Mouse (Mus musculus): ENCODE measurements at regions not wholly inside any gene's neighbourhood (a gene's known extent, or its start where the extent isn't known, plus 50 kb on each side); places are given as distances from the start of the nearest gene placed in this dataset.

GRCm38 (mm10) chr5:35215480-35216195 lies 62.5 kb upstream of the Adra2c start:
- no peak for TF ChIP-seq SMC3 (IDR thresholded peaks at IDR 0.05; ENCODE audit: low read depth, low read length)
- TF ChIP-seq MYB (IDR thresholded peaks at IDR 0.05; ENCODE audit: low read depth, low read length) = no peak
- TF ChIP-seq CHD2 (IDR thresholded peaks at IDR 0.05; ENCODE audit: low read length) = no peak
- no peak for TF ChIP-seq MEF2A (IDR thresholded peaks at IDR 0.05; ENCODE audit: extremely low read depth, insufficient replicate concordance, low read depth, low read length, poor library complexity, severe bottlenecking)
- TF ChIP-seq MYC (IDR thresholded peaks at IDR 0.05; ENCODE audit: low read depth, low read length) = no peak
- Histone ChIP-seq H3K9me3 (replicated peaks; ENCODE audit: insufficient read depth, low read length) (no peaks in the 10 kb centered on the region), H3K9ac (ENCODE audit: control insufficient read depth, low read depth, low read length, poor library complexity, severe bottlenecking) (no peak overlapping the region), H3K27ac (ENCODE audit: control insufficient read depth, low read depth, low read length) (no peak overlapping the region), H3K4me3 (ENCODE audit: control insufficient read depth in 1 of 2, insufficient read depth in 1 of 2, low read depth in 2 of 2, low read length in 2 of 2) (no peak overlapping the region), H3K79me2 (ENCODE audit: control insufficient read depth, insufficient read depth, low read length, poor library complexity) (no peaks in the 10 kb centered on the region), H3K36me3 (ENCODE audit: control insufficient read depth in 1 of 2, insufficient read depth in 2 of 2, low read length in 2 of 2) (no peaks in the 10 kb centered on the region), H3K27me3 (ENCODE audit: control insufficient read depth in 1 of 2, insufficient read depth in 2 of 2, low read length in 2 of 2) (no peaks in the 10 kb centered on the region), H3K4me1 (ENCODE audit: control insufficient read depth in 1 of 2, insufficient read depth in 2 of 2, low read length in 2 of 2) (no peaks in the 10 kb centered on the region)
- DNase-seq (ENCODE audit: low read depth, low spot score) = no peak

GRCm38 (mm10) chr5:35215007-35215406 lies 63.1 kb upstream of the Adra2c start:
- no peak overlapping the region for H3K4me3 ChIP-seq (ENCODE audit: control insufficient read depth in 1 of 2, insufficient read depth in 1 of 2, low read depth in 2 of 2, low read length in 2 of 2)
- no peak for TF ChIP-seq POLR2A (IDR thresholded peaks at IDR 0.05; ENCODE audit: control insufficient read depth in 1 of 2, insufficient read depth in 1 of 2, low read depth in 1 of 2, low read length in 2 of 2, poor library complexity in 1 of 2)
- no peak for TF ChIP-seq ZMIZ1 (IDR thresholded peaks at IDR 0.05; ENCODE audit: low read depth, low read length)
- TF ChIP-seq ZNF384 (IDR thresholded peaks at IDR 0.05; ENCODE audit: low read depth, low read length) = no peak
- TF ChIP-seq ZKSCAN1 (IDR thresholded peaks at IDR 0.05; ENCODE audit: low read depth, low read length) = no peak
- no peak for TF ChIP-seq CTCF (IDR thresholded peaks at IDR 0.05 in 2 of 3, conservative IDR thresholded peaks at IDR 0.05 in 1 of 3; ENCODE audit: control insufficient read depth in 1 of 3, insufficient read depth in 1 of 3, low read depth in 2 of 3, low read length in 3 of 3, poor library complexity in 1 of 3, severe bottlenecking in 1 of 3)
- no peak for TF ChIP-seq MXI1 (IDR thresholded peaks at IDR 0.05; ENCODE audit: low read depth, low read length)
- no peak for TF ChIP-seq ETS1 (IDR thresholded peaks at IDR 0.05; ENCODE audit: low read depth, low read length)
- no peak for TF ChIP-seq POLR2AphosphoS5 (IDR thresholded peaks at IDR 0.05; ENCODE audit: borderline replicate concordance, low read depth, low read length)
- no peak for TF ChIP-seq POLR2AphosphoS2 (IDR thresholded peaks at IDR 0.05; ENCODE audit: low read length)
- no peaks in the 10 kb centered on the region for H3K79me2 ChIP-seq (ENCODE audit: control insufficient read depth, insufficient read depth, low read length, poor library complexity)
- H3K27me3 ChIP-seq (ENCODE audit: control insufficient read depth in 1 of 2, insufficient read depth in 2 of 2, low read length in 2 of 2) = no peaks in the 10 kb centered on the region
- no peaks in the 10 kb centered on the region for H3K4me1 ChIP-seq (ENCODE audit: control insufficient read depth in 1 of 2, insufficient read depth in 2 of 2, low read length in 2 of 2)
- no peaks in the 10 kb centered on the region for H3K9me3 ChIP-seq (replicated peaks; ENCODE audit: insufficient read depth, low read length)
- H3K27ac ChIP-seq (ENCODE audit: control insufficient read depth, low read depth, low read length) = no peak overlapping the region
- no peak for DNase-seq (ENCODE audit: low read depth, low spot score)
- H3K36me3 ChIP-seq (ENCODE audit: control insufficient read depth in 1 of 2, insufficient read depth in 2 of 2, low read length in 2 of 2) = no peaks in the 10 kb centered on the region
- H3K9ac ChIP-seq (ENCODE audit: control insufficient read depth, low read depth, low read length, poor library complexity, severe bottlenecking) = no peak overlapping the region

GRCm38 (mm10) chr5:35209348-35209747 lies 68.8 kb upstream of the Adra2c start:
- no peaks in the 10 kb centered on the region for H3K79me2 ChIP-seq (ENCODE audit: control insufficient read depth, insufficient read depth, low read length, poor library complexity)
- no peak overlapping the region for H3K9ac ChIP-seq (ENCODE audit: control insufficient read depth, low read depth, low read length, poor library complexity, severe bottlenecking)
- DNase-seq (ENCODE audit: low read depth, low spot score) = no peak
- TF ChIP-seq RAD21 (IDR thresholded peaks at IDR 0.05; ENCODE audit: low read depth, low read length) = no peak
- TF ChIP-seq POLR2AphosphoS2 (IDR thresholded peaks at IDR 0.05; ENCODE audit: low read length) = no peak
- no peak for TF ChIP-seq GATA1 (IDR thresholded peaks at IDR 0.05; ENCODE audit: low read depth, low read length)
- no peak for TF ChIP-seq UBTF (IDR thresholded peaks at IDR 0.05; ENCODE audit: borderline replicate concordance, insufficient read depth, low read depth, low read length)
- TF ChIP-seq POLR2A (IDR thresholded peaks at IDR 0.05; ENCODE audit: control insufficient read depth in 1 of 2, insufficient read depth in 1 of 2, low read depth in 1 of 2, low read length in 2 of 2, poor library complexity in 1 of 2) = no peak
- TF ChIP-seq MAZ (IDR thresholded peaks at IDR 0.05; ENCODE audit: low read depth, low read length) = no peak
- no peak for TF ChIP-seq MEF2A (IDR thresholded peaks at IDR 0.05; ENCODE audit: extremely low read depth, insufficient replicate concordance, low read depth, low read length, poor library complexity, severe bottlenecking)
- no peak for TF ChIP-seq SIN3A (IDR thresholded peaks at IDR 0.05; ENCODE audit: low read length)
- TF ChIP-seq CHD1 (IDR thresholded peaks at IDR 0.05; ENCODE audit: low read depth, low read length) = no peak
- TF ChIP-seq RCOR1 (IDR thresholded peaks at IDR 0.05; ENCODE audit: low read depth, low read length) = no peak
- no peak for TF ChIP-seq NRF1 (IDR thresholded peaks at IDR 0.05; ENCODE audit: insufficient read depth, low read depth, low read length, poor library complexity, severe bottlenecking)
- TF ChIP-seq GABPA (IDR thresholded peaks at IDR 0.05; ENCODE audit: low read depth, low read length) = no peak
- H3K9me3 ChIP-seq (replicated peaks; ENCODE audit: insufficient read depth, low read length) = no peaks in the 10 kb centered on the region
- H3K36me3 ChIP-seq (ENCODE audit: control insufficient read depth in 1 of 2, insufficient read depth in 2 of 2, low read length in 2 of 2) = no peaks in the 10 kb centered on the region
- H3K27ac ChIP-seq (ENCODE audit: control insufficient read depth, low read depth, low read length) = no peak overlapping the region
- H3K4me3 ChIP-seq (ENCODE audit: control insufficient read depth in 1 of 2, insufficient read depth in 1 of 2, low read depth in 2 of 2, low read length in 2 of 2) = no peak overlapping the region
- H3K4me1 ChIP-seq (ENCODE audit: control insufficient read depth in 1 of 2, insufficient read depth in 2 of 2, low read length in 2 of 2) = no peaks in the 10 kb centered on the region
- no peaks in the 10 kb centered on the region for H3K27me3 ChIP-seq (ENCODE audit: control insufficient read depth in 1 of 2, insufficient read depth in 2 of 2, low read length in 2 of 2)

Data from MEL (cell line).